Mouse (Mus musculus) cortical plate, adult 2 months (tissue): Measurements from ENCODE around the gene Hnrnpl.

Source experiments
- CTCF ChIP-seq: fragments of 200-500 bp; IDR thresholded peaks from 2 replicates; pipeline ENCODE4 v1.5.1; 2011; ENCODE audit warnings: mild to moderate bottlenecking, control low read depth, low read length; ENCODE audit not compliant: insufficient read depth; ENCODE audit errors: extremely low read depth
- POLR2A ChIP-seq: fragments of 200-500 bp; IDR thresholded peaks from 2 replicates; pipeline ENCODE4 v1.6.1; 2011; ENCODE audit warnings: mild to moderate bottlenecking, low read length, control low read depth; ENCODE audit not compliant: insufficient read depth; ENCODE audit errors: extremely low read depth

DNA sequence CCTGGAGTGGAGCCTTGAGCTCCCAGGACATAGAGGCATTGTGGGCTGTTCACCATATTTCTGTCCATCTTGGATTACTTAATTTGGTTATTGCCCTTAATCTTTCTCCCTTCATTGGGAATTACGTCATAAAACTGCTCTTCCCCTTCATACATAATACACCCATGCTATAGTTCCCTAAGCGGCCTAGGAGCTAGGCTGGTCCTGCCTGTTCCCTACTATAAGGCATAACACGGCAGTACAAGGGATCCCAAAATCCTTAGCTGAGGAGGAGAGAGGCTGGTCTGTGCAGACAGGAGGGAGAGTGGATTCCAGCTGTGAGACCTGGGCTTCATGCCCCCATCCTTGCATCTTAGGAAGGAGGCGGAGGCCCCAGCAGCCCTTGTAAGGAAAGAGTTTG lies 9.6 kb downstream of the Hnrnpl start:
- TF ChIP-seq CTCF (no peak), POLR2A (no peak)
